ENCODE assay signal across 15 mouse cellular contexts in genomic region chr8:65349396-65349795, GRCm38 (mm10).
DNase-seq lines count a peak whose midpoint lies in the region; ATAC-seq and TF ChIP-seq lines count a peak whose summit lies in the region.
"Had no signal": no experiment of that assay in that cellular context is flagged by ENCODE, and none has a peak within 500 bp of the region (broad histone marks: within the 10 kb centered on the region; RNA-seq: fewer than 3 reads in every experiment).

No protein-coding gene starts in this region.

- H3K36me3 ChIP-seq in midbrain, embryonic 14.5 days (ENCODE audit: control insufficient read depth, insufficient read depth, low read length): no peaks in the 10 kb centered on the region
- H3K36me3 ChIP-seq in midbrain, embryonic 10.5 days: no peaks in the 10 kb centered on the region
- H3K36me3 ChIP-seq in lung, postnatal 0 days (ENCODE audit: insufficient read depth, low read length): no peaks in the 10 kb centered on the region
- H3K36me3 ChIP-seq: liver, embryonic 12.5 days had no signal

- H3K27ac ChIP-seq in midbrain, embryonic 14.5 days (replicated peaks; ENCODE audit: low read depth, low read length): no peak overlapping the region
- no peak overlapping the region for H3K27ac ChIP-seq in midbrain, embryonic 10.5 days (replicated peaks)
- no peak overlapping the region for H3K27ac ChIP-seq in lung, postnatal 0 days (ENCODE audit: low read length)
- H3K27ac ChIP-seq: left cerebral cortex, adult 2 months; liver, embryonic 12.5 days had no signal

- TF ChIP-seq EP300 in lung, postnatal 0 days (IDR thresholded peaks at IDR 0.05): no peak

- TF ChIP-seq CTCF in lung, postnatal 0 days (IDR thresholded peaks at IDR 0.05): no peak

- 51% methylated on average over 2 of the region's 2 CpGs for WGBS in midbrain, embryonic 14.5 days
- 76% methylated on average over 2 of the region's 2 CpGs for WGBS in midbrain, embryonic 10.5 days
- 50% methylated on average over 2 of the region's 2 CpGs for WGBS in lung, postnatal 0 days

- H3K4me3 ChIP-seq in midbrain, embryonic 14.5 days (replicated peaks; ENCODE audit: low read depth, low read length): no peak overlapping the region
- H3K4me3 ChIP-seq in midbrain, embryonic 10.5 days: no peak overlapping the region
- no peak overlapping the region for H3K4me3 ChIP-seq in lung, postnatal 0 days (ENCODE audit: low read depth, low read length)
- H3K4me3 ChIP-seq: left cerebral cortex, adult 2 months; liver, embryonic 12.5 days had no signal

- no peaks in the 10 kb centered on the region for H3K9me3 ChIP-seq in midbrain, embryonic 14.5 days (ENCODE audit: control insufficient read depth, low read length)
- H3K9me3 ChIP-seq in midbrain, embryonic 10.5 days (replicated peaks): no peaks in the 10 kb centered on the region
- no peaks in the 10 kb centered on the region for H3K9me3 ChIP-seq in lung, postnatal 0 days (ENCODE audit: low read length)
- H3K9me3 ChIP-seq: liver, embryonic 12.5 days had no signal

- H3K9ac ChIP-seq in midbrain, embryonic 14.5 days (replicated peaks; ENCODE audit: low read length): no peak overlapping the region
- H3K9ac ChIP-seq in lung, postnatal 0 days (replicated peaks; ENCODE audit: low read depth): no peak overlapping the region
- H3K9ac ChIP-seq: liver, embryonic 12.5 days had no signal

- no peaks in the 10 kb centered on the region for H3K27me3 ChIP-seq in midbrain, embryonic 14.5 days (ENCODE audit: control insufficient read depth, insufficient read depth, low read length)
- no peaks in the 10 kb centered on the region for H3K27me3 ChIP-seq in midbrain, embryonic 10.5 days (ENCODE audit: low read depth, poor library complexity, severe bottlenecking)
- H3K27me3 ChIP-seq in lung, postnatal 0 days (replicated peaks; ENCODE audit: insufficient read depth, low read length): no peaks in the 10 kb centered on the region
- H3K27me3 ChIP-seq: liver, embryonic 12.5 days had no signal

- H3K4me1 ChIP-seq in midbrain, embryonic 14.5 days (ENCODE audit: control insufficient read depth, insufficient read depth, low read length): no peaks in the 10 kb centered on the region
- no peaks in the 10 kb centered on the region for H3K4me1 ChIP-seq in midbrain, embryonic 10.5 days
- no peaks in the 10 kb centered on the region for H3K4me1 ChIP-seq in lung, postnatal 0 days (ENCODE audit: insufficient read depth, low read depth, low read length)
- H3K4me1 ChIP-seq: liver, embryonic 12.5 days had no signal

- peak; percentile 8 for DNase-seq in midbrain, embryonic 14.5 days
- no peak for DNase-seq in midbrain, embryonic 10.5 days (ENCODE audit: low spot score)
- peak; percentile 11 to 20 for DNase-seq in frontal cortex, postnatal 10 days (ENCODE audit: low spot score in 2 of 2)
- DNase-seq in layer of hippocampus, postnatal 10 days (ENCODE audit: low spot score in 2 of 2): peak; percentile 48 to 58
- DNase-seq in right cerebral cortex, postnatal 36 days (ENCODE audit: low spot score in 2 of 2): peak; percentile 12 to 14
- no peak for DNase-seq in adrenal gland, adult 2 months
- DNase-seq in lung, postnatal 0 days (ENCODE audit: low spot score): no peak
- DNase-seq: adrenal gland, postnatal 36 days; cerebellum, adult 18-20 months; heart, adult 18-20 months; heart, postnatal 36 days; kidney, adult 2 months; lung, postnatal 4 days had no signal

- ATAC-seq in midbrain, embryonic 14.5 days (ENCODE audit: low FRiP score, low TSS enrichment): no peak
- ATAC-seq in lung, postnatal 0 days: no peak
- ATAC-seq: liver, embryonic 12.5 days had no signal

- no peak overlapping the region for H3K4me2 ChIP-seq in midbrain, embryonic 14.5 days (ENCODE audit: low read length)
- no peak overlapping the region for H3K4me2 ChIP-seq in lung, postnatal 0 days (replicated peaks; ENCODE audit: low read depth, low read length)
- H3K4me2 ChIP-seq: liver, embryonic 12.5 days had no signal

Comparison
In these comparisons a context has a peak if more than half of its experiments do, and no peak if none do; other contexts are left out.
1. DNase-seq: peak in midbrain, embryonic 14.5 days (single experiment), frontal cortex, postnatal 10 days (2 of 2), layer of hippocampus, postnatal 10 days (2 of 2) and right cerebral cortex, postnatal 36 days (2 of 2); none in midbrain, embryonic 10.5 days (single experiment), adrenal gland, adult 2 months (single experiment) and lung, postnatal 0 days (single experiment).